Mouse (Mus musculus): Measurements from ENCODE around the gene Otor. TPM values are rescaled to one million over a fixed set of nuclear protein-coding genes. Genes with fewer than 3 reads are reported as not detected.

Otor gene
- polyA plus RNA-seq, 1 experiment from 2014 or later = 0.59 TPM

DNA sequence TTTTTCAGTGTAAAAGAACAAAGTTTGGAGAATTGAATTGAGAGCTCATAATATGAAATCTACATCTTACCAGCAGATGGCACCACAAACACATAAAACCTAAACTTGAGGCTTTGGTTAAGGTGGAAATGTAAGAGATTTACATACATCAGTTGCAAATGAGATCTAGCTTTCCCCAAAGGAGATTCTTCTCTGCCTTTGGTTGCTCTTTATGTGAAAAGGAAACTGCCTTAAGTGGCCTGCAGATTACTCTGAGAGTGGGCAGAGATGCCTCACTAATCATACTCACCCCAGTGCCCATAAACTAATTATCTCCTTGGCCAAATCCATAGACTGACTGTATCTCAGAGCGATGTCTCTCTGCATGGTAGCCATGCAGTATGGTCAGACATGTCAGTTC lies 35.6 kb downstream of the Otor start:
- Histone ChIP-seq H3K4me2 (replicated peaks; ENCODE audit: low read depth) (no peak overlapping the region), H3K4me1 (replicated peaks; ENCODE audit: control insufficient read depth, insufficient read depth) (no peaks in the 10 kb centered on the region), H3K27me3 (ENCODE audit: control insufficient read depth, insufficient read depth, low read length) (no peaks in the 10 kb centered on the region), H3K36me3 (ENCODE audit: control insufficient read depth, insufficient read depth, low read length) (no peaks in the 10 kb centered on the region), H3K9ac (ENCODE audit: low read length) (no peak overlapping the region), H3K4me3 (ENCODE audit: low read depth, low read length) (no peak overlapping the region), H3K9me3 (ENCODE audit: control insufficient read depth, low read length) (no peaks in the 10 kb centered on the region), H3K27ac (replicated peaks) (no peak overlapping the region)
- 97% methylated on average over 1 of the region's 1 CpGs for WGBS
- no peak for DNase-seq (ENCODE audit: low spot score)
- ATAC-seq (ENCODE audit: low FRiP score, low TSS enrichment) = no peak
- peak; percentile 73 for TF ChIP-seq CTCF (IDR thresholded peaks at IDR 0.05; ENCODE audit: low read depth)
- TF ChIP-seq EP300 (optimal IDR thresholded peaks at IDR 0.05) = no peak

DNA sequence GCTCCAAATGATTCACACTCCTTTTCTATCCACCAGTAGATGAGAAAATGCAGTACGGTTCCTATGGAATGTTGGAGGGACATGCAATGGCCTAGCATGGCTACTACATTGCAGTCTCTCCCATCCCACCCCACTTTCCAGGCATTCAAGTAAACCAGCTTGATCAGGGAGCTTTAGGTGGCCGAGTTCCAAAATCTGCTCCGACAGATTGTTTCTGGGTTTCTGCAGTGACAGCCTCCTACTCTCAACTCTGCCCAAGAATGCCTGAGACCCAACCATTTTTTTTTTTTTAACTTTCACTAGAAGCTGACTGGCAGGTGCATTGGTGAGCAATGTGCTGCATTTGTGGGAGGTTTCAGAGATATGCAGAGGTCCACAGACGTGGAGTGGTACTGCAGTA lies 36.4 kb downstream of the Otor start:
- H3K4me1 ChIP-seq (replicated peaks; ENCODE audit: control insufficient read depth, insufficient read depth) = no peaks in the 10 kb centered on the region
- H3K36me3 ChIP-seq (ENCODE audit: control insufficient read depth, insufficient read depth, low read length) = no peaks in the 10 kb centered on the region
- no peaks in the 10 kb centered on the region for H3K27me3 ChIP-seq (ENCODE audit: control insufficient read depth, insufficient read depth, low read length)
- H3K4me3 ChIP-seq (ENCODE audit: low read depth, low read length) = no peak overlapping the region
- ATAC-seq (ENCODE audit: low FRiP score, low TSS enrichment) = no peak
- TF ChIP-seq CTCF (IDR thresholded peaks at IDR 0.05; ENCODE audit: low read depth) (no peak), EP300 (optimal IDR thresholded peaks at IDR 0.05) (no peak)
- WGBS = 60% methylated on average over 4 of the region's 4 CpGs
- no peak for DNase-seq (ENCODE audit: low spot score)
- H3K27ac ChIP-seq (replicated peaks) = no peak overlapping the region
- no peak overlapping the region for H3K4me2 ChIP-seq (replicated peaks; ENCODE audit: low read depth)
- no peak overlapping the region for H3K9ac ChIP-seq (ENCODE audit: low read length)
- no peaks in the 10 kb centered on the region for H3K9me3 ChIP-seq (ENCODE audit: control insufficient read depth, low read length)

DNA sequence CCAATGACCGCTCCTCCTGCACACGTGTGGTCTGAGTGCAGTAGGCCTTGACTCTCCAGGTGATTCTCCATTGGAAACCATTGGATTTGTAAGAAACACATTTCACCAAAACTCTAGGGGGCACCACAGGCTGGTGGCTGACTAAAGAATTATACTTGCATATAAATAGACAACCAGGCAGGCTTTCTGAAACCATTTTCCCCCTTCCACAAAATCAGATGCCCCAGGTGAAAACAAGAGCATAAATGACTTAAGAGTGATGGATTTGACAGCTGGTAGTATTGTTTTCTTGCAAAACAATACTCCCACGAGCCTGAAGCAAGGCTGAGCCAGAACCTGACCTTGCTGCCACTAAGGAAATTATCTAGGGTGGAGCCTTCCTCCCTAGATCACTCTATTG lies 39.2 kb downstream of the Otor start:
- no peaks in the 10 kb centered on the region for H3K36me3 ChIP-seq (ENCODE audit: control insufficient read depth, insufficient read depth, low read length)
- H3K9me3 ChIP-seq (ENCODE audit: control insufficient read depth, low read length) = no peaks in the 10 kb centered on the region
- no peaks in the 10 kb centered on the region for H3K4me1 ChIP-seq (replicated peaks; ENCODE audit: control insufficient read depth, insufficient read depth)
- TF ChIP-seq EP300 (optimal IDR thresholded peaks at IDR 0.05) = no peak
- TF ChIP-seq CTCF (IDR thresholded peaks at IDR 0.05; ENCODE audit: low read depth) = peak; percentile 21; the same call in 1 of the 2 replicates
- no peak for DNase-seq (ENCODE audit: low spot score)
- no peaks in the 10 kb centered on the region for H3K27me3 ChIP-seq (ENCODE audit: control insufficient read depth, insufficient read depth, low read length)
- H3K9ac ChIP-seq (ENCODE audit: low read length) = no peak overlapping the region
- no peak overlapping the region for H3K4me2 ChIP-seq (replicated peaks; ENCODE audit: low read depth)
- ATAC-seq (ENCODE audit: low FRiP score, low TSS enrichment) = no peak
- 59% methylated on average over 3 of the region's 3 CpGs for WGBS
- no peak overlapping the region for H3K4me3 ChIP-seq (ENCODE audit: low read depth, low read length)
- H3K27ac ChIP-seq (replicated peaks) = no peak overlapping the region

DNA sequence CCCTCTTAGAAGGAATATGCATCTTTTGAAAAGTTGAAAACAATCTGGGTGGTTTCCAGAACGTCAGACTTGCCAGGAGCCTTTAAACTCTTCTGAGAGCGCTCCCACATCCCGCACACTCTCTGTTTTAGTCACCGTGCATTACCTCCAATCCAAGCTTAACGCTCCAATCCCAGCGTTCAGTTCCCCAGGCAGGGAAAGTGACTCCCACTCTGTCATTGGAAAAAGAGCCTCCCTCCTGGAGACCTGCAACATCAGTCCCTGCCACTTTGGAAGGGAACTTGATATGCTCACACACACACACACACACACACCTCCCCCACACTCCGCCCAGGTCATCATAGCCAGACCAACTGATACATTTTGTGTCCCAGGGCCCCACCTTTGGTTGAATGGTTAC lies 39.9 kb downstream of the Otor start:
- Histone ChIP-seq H3K9ac (ENCODE audit: low read length) (no peak overlapping the region), H3K4me1 (replicated peaks; ENCODE audit: control insufficient read depth, insufficient read depth) (no peaks in the 10 kb centered on the region), H3K4me2 (replicated peaks; ENCODE audit: low read depth) (no peak overlapping the region), H3K4me3 (ENCODE audit: low read depth, low read length) (no peak overlapping the region), H3K36me3 (ENCODE audit: control insufficient read depth, insufficient read depth, low read length) (no peaks in the 10 kb centered on the region), H3K27me3 (ENCODE audit: control insufficient read depth, insufficient read depth, low read length) (no peaks in the 10 kb centered on the region), H3K9me3 (ENCODE audit: control insufficient read depth, low read length) (no peaks in the 10 kb centered on the region), H3K27ac (replicated peaks) (no peak overlapping the region)
- no peak for TF ChIP-seq CTCF (IDR thresholded peaks at IDR 0.05; ENCODE audit: low read depth)
- TF ChIP-seq EP300 (optimal IDR thresholded peaks at IDR 0.05) = no peak
- DNase-seq (ENCODE audit: low spot score) = no peak
- 81% methylated on average over 7 of the region's 7 CpGs for WGBS
- no peak for ATAC-seq (ENCODE audit: low FRiP score, low TSS enrichment)

DNA sequence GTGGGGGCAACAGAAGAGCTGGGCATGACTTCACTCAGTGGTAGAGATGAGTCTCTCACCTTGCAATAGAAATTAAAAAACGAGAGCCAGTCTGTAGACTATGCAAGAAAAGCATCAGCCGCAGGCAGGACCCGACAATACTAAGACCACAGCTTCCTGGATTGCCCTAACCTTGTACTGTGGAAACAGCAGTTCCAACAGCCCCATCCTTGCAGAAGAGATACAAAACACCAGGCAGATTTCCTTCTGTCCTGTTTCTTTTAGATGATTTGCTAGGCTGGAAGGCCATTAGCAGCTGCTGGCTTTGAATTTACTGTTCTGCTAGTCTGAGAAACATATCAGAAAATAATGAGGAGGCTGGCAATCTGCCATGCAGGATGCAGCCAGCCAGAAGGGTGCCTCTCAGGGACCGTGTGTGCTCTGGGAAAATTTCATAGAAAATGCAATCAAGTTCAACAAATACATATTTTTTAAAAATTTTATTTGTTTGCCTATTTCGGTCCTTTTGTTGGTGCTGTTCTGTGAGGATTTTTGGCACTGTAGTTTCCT lies 52.9 kb downstream of the Otor start:
- Histone ChIP-seq H3K4me1 (replicated peaks; ENCODE audit: control insufficient read depth, insufficient read depth) (no peaks in the 10 kb centered on the region), H3K4me3 (ENCODE audit: low read depth, low read length) (no peak overlapping the region), H3K27ac (replicated peaks) (no peak overlapping the region), H3K4me2 (replicated peaks; ENCODE audit: low read depth) (no peak overlapping the region), H3K27me3 (ENCODE audit: control insufficient read depth, insufficient read depth, low read length) (no peaks in the 10 kb centered on the region), H3K9me3 (ENCODE audit: control insufficient read depth, low read length) (no peaks in the 10 kb centered on the region), H3K36me3 (ENCODE audit: control insufficient read depth, insufficient read depth, low read length) (no peaks in the 10 kb centered on the region), H3K9ac (ENCODE audit: low read length) (no peak overlapping the region)
- no peak for DNase-seq (ENCODE audit: low spot score)
- 59% methylated on average over 5 of the region's 5 CpGs for WGBS
- ATAC-seq (ENCODE audit: low FRiP score, low TSS enrichment) = no peak
- TF ChIP-seq CTCF (IDR thresholded peaks at IDR 0.05; ENCODE audit: low read depth) (no peak), EP300 (optimal IDR thresholded peaks at IDR 0.05) (no peak)

Other genes with a start within 250 kb of the Otor start
- gene Kif16b, start 176.9 kb upstream of the Otor start, polyA plus RNA-seq (2015; fragmentation: Nextera tagmentation; extraction: Ambion mirVana) = 8.0 and 9.0 TPM in 2 replicates
- 45.0 and 47.8 TPM in 2 replicates for gene Snrpb2, start 15.4 kb upstream of the Otor start, polyA plus RNA-seq (2015; fragmentation: Nextera tagmentation; extraction: Ambion mirVana)

Data from stomach, postnatal 0 days (tissue).